Mouse (Mus musculus): ENCODE data around the gene Cacng1.

Gene Cacng1

GRCm38 (mm10) chr11:107655538-107655937 lies 60.8 kb downstream of the Cacng1 start:
- no peak for DNase-seq
